Mouse (Mus musculus) ES-E14 (cell line): ENCODE data around the gene Cd300e. TPM values are rescaled to one million over a fixed set of nuclear protein-coding genes. Genes with fewer than 3 reads are reported as not detected.
"Not testable (repeated sequence)": the region's sequence is repeated elsewhere in the genome, so short reads cannot be mapped to it uniquely, and the experiment has no call there.

Experiments
- DNase-seq: peaks from one replicate; pipeline ENCODE4 v3.0.0-alpha.2; 2013; ENCODE audit warnings: low read depth, low spot score
- H3K27ac ChIP-seq: 2 replicates; pipeline ENCODE4 v1.5.1; 2012; ENCODE audit warnings: low read depth, mild to moderate bottlenecking, low read length, moderate library complexity, mixed read lengths; ENCODE audit not compliant: poor library complexity, insufficient read depth, severe bottlenecking
- H3K36me3 ChIP-seq: 2 replicates; pipeline ENCODE4 v1.6.1; 2012; ENCODE audit warnings: mild to moderate bottlenecking, low read length, moderate library complexity, mixed read lengths; ENCODE audit not compliant: control insufficient read depth, poor library complexity, insufficient read depth, severe bottlenecking
- H3K4me1 ChIP-seq, 2 experiments: fragments of 150-350 bp in 1 of 2; sonication (generic) in 1 of 2; 2 replicates each; pipeline ENCODE4 v1.6.1; 2012; ENCODE audit warnings: low read length in 2 of 2, mild to moderate bottlenecking in 1 of 2, mixed read lengths in 1 of 2; ENCODE audit not compliant: control insufficient read depth in 2 of 2, insufficient read depth in 2 of 2, poor library complexity in 1 of 2
- H3K4me3 ChIP-seq, 2 experiments: fragments of 150-350 bp in 1 of 2; sonication (generic) in 1 of 2; 2 replicates each; pipeline ENCODE4 v1.5.1; 2012; ENCODE audit warnings: low read length in 2 of 2, low read depth in 1 of 2, mild to moderate bottlenecking in 1 of 2, mixed read lengths in 1 of 2; ENCODE audit not compliant: insufficient read depth in 1 of 2, poor library complexity in 1 of 2, severe bottlenecking in 1 of 2
- H3K9ac ChIP-seq: 2 replicates; pipeline ENCODE4 v1.6.1; 2012; ENCODE audit warnings: low read depth, mild to moderate bottlenecking, low read length, mixed read lengths; ENCODE audit not compliant: poor library complexity, insufficient read depth, severe bottlenecking
- H3K9me3 ChIP-seq: fragments of 150-350 bp; sonication (generic); 2 replicates; pipeline ENCODE4 v1.6.1; 2012; ENCODE audit warnings: low read depth, mild to moderate bottlenecking, low read length; ENCODE audit not compliant: control insufficient read depth, insufficient read depth
- CHD2 ChIP-seq: IDR thresholded peaks from 2 replicates; pipeline ENCODE4 v1.6.1; 2014; ENCODE audit warnings: mild to moderate bottlenecking, low read depth, low read length, inconsistent platforms
- HCFC1 ChIP-seq: IDR thresholded peaks from 2 replicates; pipeline ENCODE4 v1.6.1; 2012; ENCODE audit warnings: low read length, inconsistent platforms, borderline replicate concordance; ENCODE audit not compliant: insufficient read depth
- MAFK ChIP-seq: IDR thresholded peaks from 2 replicates; pipeline ENCODE4 v1.6.1; 2014; ENCODE audit warnings: mild to moderate bottlenecking, low read depth, low read length, inconsistent platforms; ENCODE audit not compliant: insufficient read depth
- ZC3H11A ChIP-seq: IDR thresholded peaks from 2 replicates; pipeline ENCODE4 v1.6.1; 2012; ENCODE audit warnings: low read depth, mild to moderate bottlenecking, inconsistent platforms, low read length, borderline replicate concordance
- ZNF384 ChIP-seq: IDR thresholded peaks from 2 replicates; pipeline ENCODE4 v1.6.1; 2012; ENCODE audit warnings: low read depth, low read length, inconsistent platforms
- in situ Hi-C, 2 experiments: fragments of 600-800 bp; cut with MboI; formaldehyde crosslinking; loops; one replicate each; pipeline ENCODE4 v1.15.1; 2025; ENCODE audit warnings: low sequenced_read_pairs in 2 of 2, inconsistent platforms in 1 of 2; ENCODE audit not compliant: unreplicated experiment in 2 of 2
- total RNA-seq: library from RNA; depleted of rRNA; stranded (reverse); fragments of 300-350 nt; gene quantifications from 2 replicates; pipeline ENCODE4 v1.2.3, GENCODE M21; 2012

The Cd300e gene
- total RNA-seq, 1 experiment, result 0.09 TPM

DNA sequence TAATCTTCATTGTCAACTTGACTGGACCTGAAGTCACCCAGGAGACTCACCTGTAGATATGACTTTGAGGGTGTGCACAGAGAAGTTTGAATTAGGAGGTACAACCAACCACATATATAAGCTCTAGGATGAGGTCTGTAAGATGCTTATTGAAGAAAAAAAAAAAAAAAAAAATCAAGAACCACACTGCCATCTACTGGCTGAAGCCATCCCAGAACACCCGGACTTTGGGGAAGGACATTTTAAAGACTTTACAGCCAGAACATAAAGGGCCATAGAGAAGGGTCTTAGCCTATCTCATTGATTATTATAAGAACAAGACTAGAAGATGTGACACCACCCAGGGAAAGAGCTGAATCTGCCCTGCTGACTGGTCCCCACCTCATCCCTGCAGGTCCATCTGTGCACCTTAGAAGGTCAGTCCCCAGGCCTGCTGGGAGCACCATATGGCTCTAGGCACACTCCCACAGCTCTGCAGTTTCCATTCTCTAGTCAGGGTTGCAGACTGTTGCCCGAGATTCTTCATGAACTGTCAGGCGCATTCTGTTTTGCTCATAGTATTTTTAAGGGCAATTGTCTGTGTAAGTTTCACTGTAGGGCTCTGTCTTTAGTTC lies 12.6 kb downstream of the Cd300e start:
- Histone ChIP-seq H3K27ac (no peak overlapping the region), H3K4me3 (no peak overlapping the region), H3K4me1 (peaks cover 0 to 4% of the 10 kb centered on the region in 2 experiments; a peak in 1 of 4 replicates), H3K9ac (no peak overlapping the region), H3K9me3 (no peaks in the 10 kb centered on the region), H3K36me3 (no peaks in the 10 kb centered on the region)
- no peak for DNase-seq
- in situ Hi-C loops, result no loop called here
- no peak for TF ChIP-seq MAFK
- TF ChIP-seq ZNF384, result peak; percentile 99

DNA sequence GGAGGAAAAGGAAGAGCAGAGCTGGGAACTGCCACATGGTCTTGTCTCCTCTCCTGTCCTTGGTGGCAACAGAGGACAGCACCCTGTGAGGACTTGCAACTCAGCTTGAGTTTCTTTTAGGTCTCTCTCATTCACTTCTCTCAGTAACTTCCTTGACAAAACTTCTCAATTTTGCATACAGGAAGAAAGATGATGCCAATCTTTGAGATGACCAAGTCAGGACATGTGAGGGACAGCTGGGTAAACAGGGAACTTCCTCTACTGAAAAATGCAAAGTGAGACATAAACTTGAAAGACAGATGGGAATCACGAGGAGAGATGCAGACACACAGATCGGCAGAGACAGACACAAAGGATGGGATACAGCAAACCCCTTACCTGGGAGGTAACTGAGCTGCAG lies 13.7 kb downstream of the Cd300e start, which contains the start of gene Cd300ld3:
Cd300ld3 (minus strand) TSS at position 151 of the 400 bp plus-strand sequence.
- peaks cover 0 to 3% of the 10 kb centered on the region in 2 experiments; a peak in 1 of 4 replicates for H3K4me1 ChIP-seq
- in situ Hi-C loops, result no loop called here
- no peaks in the 10 kb centered on the region for H3K36me3 ChIP-seq
- no peak within 1 kb of the TSS for H3K9ac ChIP-seq
- H3K27ac ChIP-seq, result no peak within 1 kb of the TSS
- no peak for DNase-seq
- no peaks in the 10 kb centered on the region for H3K9me3 ChIP-seq
- TF ChIP-seq CHD2 (no peak), HCFC1 (no peak), ZNF384 (no peak), ZC3H11A (no peak), MAFK (no peak)
- no peak within 1 kb of the TSS for H3K4me3 ChIP-seq

GRCm38 (mm10) chr11:115037669-115038068 lies 24.3 kb downstream of the Cd300e start, which contains the start of gene Cd300ld5:
Gene Cd300ld5 (minus strand): TSS chr11:115037769.
- H3K9me3 ChIP-seq, H3K36me3 ChIP-seq, H3K27ac ChIP-seq, H3K4me1 ChIP-seq, H3K9ac ChIP-seq, DNase-seq, H3K4me3 ChIP-seq, in situ Hi-C loops: not testable (repeated sequence)

- H3K4me1 ChIP-seq, H3K9ac ChIP-seq, DNase-seq, H3K9me3 ChIP-seq, H3K27ac ChIP-seq, H3K36me3 ChIP-seq, H3K4me3 ChIP-seq, in situ Hi-C loops: not testable (repeated sequence)
Measured at GRCm38 (mm10) chr11:115026912-115027311, 35.1 kb downstream of the Cd300e start, which contains the start of gene Cd300ld4. Gene Cd300ld4 (minus strand): TSS chr11:115027012.

- H3K27ac ChIP-seq, H3K9ac ChIP-seq, DNase-seq, H3K9me3 ChIP-seq, in situ Hi-C loops, H3K4me1 ChIP-seq, H3K4me3 ChIP-seq, H3K36me3 ChIP-seq: not testable (repeated sequence)
Measured at GRCm38 (mm10) chr11:115016093-115016492, 45.9 kb downstream of the Cd300e start, which contains the start of gene Cd300ld2. Gene Cd300ld2 (minus strand): TSS chr11:115016193.
